Mouse (Mus musculus): ENCODE results near the gene C130079G13Rik.
"Not testable (repeated sequence)": the region's sequence is repeated elsewhere in the genome, so short reads cannot be mapped to it uniquely, and the experiment has no call there.

C130079G13Rik gene

GRCm38 (mm10) chr3:59924914-59925313 lies at the start of gene C130079G13Rik:
Gene C130079G13Rik, plus strand, starts transcription at chr3:59925214.
- DNase-seq (ENCODE audit: low read depth, low spot score), result no peak

GRCm38 (mm10) chr3:59877601-59878000 lies 47.4 kb upstream of the C130079G13Rik start:
- DNase-seq (ENCODE audit: low read depth, low spot score), result not testable (repeated sequence)

DNA sequence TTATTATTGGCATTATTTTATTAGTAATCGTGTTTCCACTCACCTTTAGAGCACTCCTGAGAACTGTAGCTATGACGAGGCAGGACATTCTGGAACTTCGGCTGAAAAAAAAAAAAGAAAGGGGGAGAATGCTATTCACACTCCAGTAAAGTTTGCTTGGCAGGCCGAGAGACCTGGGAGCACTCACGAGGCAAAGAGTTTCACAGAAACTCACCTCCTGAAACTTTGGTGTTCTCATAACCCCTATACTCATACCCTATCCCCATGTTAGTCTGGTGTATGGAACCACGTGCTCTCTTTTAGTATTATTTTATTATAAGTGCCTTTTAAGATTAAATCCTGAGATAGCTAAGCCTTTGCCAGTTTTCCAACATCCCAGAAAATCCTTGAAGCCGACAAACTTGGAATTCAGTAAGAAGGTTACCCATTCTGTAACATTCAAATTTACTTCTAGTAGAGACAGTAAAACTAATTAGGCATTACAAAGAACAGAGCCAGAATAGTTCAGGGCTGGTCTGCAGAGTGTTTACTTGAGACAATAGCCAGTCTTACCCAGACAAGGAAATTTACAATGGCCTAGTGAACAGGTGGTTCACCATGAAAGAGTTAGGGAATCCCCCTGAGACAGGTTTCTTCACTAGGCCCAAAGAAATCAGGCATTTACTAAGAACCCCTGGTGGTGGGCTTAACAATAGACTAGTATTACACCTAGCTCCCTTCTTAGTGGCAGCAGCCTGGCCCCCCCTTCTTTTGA lies 45.0 kb upstream of the C130079G13Rik start:
- not testable (repeated sequence) for DNase-seq (ENCODE audit: low read depth, low spot score)

GRCm38 (mm10) chr3:59893276-59893675 lies 31.7 kb upstream of the C130079G13Rik start:
- DNase-seq (ENCODE audit: low read depth, low spot score), result no peak

GRCm38 (mm10) chr3:59934621-59935020 lies 9.6 kb downstream of the C130079G13Rik start:
- DNase-seq (ENCODE audit: low read depth, low spot score), result no peak

DNA sequence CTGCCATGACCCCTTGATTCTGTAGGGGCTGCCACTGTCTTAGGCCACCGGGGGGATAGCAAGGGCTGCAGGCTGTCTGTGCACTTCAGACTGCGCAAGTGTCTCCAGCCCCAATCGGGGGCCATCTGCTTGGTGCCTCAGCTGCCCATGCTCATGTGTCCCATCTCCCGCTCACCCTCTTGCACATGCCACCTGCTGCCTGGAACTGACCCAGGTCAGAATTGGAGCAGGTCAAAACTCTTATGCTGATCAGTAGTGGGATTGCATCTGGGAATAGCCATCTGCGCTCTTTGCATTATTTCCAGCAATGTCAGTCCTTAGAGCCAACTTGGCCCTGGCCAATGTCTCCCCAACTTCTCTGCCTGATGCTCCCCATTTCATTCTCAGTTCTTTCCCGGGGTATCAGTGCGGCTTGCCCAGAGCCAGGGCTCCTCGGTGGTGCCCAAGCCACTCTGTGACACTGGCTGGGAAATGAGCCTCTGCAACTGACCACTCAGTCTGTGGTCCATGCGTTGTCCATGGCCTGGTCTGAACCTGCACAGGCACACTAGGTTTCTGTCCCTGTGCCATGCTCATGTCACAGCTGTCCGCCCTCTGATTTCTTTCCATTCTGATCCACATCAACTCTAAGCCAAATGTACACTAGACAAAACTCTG lies 22.4 kb downstream of the C130079G13Rik start:
- no peak for DNase-seq (ENCODE audit: low read depth, low spot score)

- no peak for DNase-seq (ENCODE audit: low read depth, low spot score)
Observed at GRCm38 (mm10) chr3:59970891-59971290, 45.9 kb downstream of the C130079G13Rik start.

GRCm38 (mm10) chr3:59974591-59974990 lies 49.6 kb downstream of the C130079G13Rik start:
- DNase-seq (ENCODE audit: low read depth, low spot score), result no peak

Measured in CD4-positive helper T cell, adult 2 months (primary cell).